Mouse (Mus musculus): Measurements from ENCODE around the gene Ppp4r1.

DNA sequence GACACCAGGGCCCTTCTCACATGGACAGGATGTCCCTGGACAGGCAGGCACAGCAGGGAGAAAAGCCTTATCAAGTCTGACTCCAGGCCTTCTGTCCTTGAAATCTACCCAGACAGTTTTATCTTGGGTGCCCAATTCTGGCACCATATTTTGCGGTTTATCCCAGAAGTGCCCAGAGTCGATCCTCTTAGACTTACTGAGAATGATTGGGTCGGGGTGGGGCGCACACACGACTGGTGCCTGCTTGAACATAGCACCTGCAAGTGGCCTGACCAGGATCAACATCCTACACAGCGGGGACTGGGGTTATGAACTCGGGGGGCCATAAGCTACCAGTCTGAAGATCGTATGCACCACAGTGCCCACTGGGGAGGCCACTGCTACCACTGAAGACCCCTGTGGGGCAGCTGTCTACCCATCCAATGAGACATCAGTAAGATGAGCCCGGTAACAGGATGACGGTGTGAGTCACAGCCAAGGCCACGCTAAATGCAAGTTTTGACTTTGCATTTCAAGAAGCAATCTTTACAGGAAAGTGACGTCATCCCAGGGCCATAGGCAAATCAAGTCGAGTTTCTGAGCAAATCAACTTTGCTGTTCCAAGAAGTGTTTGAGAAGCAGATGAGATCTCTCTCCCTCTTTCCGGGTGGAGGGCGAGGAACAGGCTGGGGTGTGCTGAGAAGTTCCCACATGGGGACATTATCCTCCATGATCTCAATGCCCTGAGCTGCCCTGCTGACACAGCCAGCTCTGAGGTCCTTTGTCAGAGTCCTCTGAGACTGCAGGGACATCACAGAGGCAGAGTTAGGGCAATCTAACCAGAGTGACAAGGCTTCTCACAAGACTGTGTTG is 42.3 kb upstream of the Ppp4r1 start:
- TF ChIP-seq CTCF (IDR thresholded peaks at IDR 0.05; ENCODE audit: extremely low read depth, insufficient read depth, low read length): no peak
- TF ChIP-seq POLR2A (IDR thresholded peaks at IDR 0.05; ENCODE audit: extremely low read depth, insufficient read depth, low read length): no peak
